Mouse (Mus musculus) lung, adult 2 months (tissue): ENCODE results near the gene Rad23a.

Experiments
- CTCF ChIP-seq: fragments of 200-500 bp; IDR thresholded peaks from 2 replicates; pipeline ENCODE4 v1.5.1; 2011; ENCODE audit warnings: mild to moderate bottlenecking, low read length, control low read depth; ENCODE audit not compliant: insufficient read depth
- POLR2A ChIP-seq: fragments of 200-500 bp; IDR thresholded peaks from 2 replicates; pipeline ENCODE4 v1.6.1; 2011; ENCODE audit warnings: low read depth, mild to moderate bottlenecking, control low read depth, low read length, borderline replicate concordance; ENCODE audit errors: extremely low read depth

DNA sequence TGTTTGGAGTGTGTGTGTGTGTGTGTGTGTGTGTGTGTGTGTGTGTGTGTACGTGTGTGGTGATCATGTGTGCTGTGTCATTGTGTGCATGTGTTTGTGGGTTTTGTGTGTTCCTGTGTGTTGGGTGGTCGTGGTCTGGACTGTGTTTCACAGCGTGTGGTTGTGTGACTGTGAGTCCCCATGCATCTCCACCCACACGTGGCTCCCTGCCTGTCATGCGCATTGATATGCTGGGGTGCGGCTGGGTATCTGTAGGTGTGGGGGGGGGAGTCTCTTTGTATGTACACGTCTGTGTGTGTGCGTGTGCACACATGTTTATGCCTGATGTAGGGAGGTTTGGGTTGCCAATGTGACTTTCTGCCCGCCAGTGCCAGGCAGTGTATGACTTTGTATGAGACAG is 47.3 kb downstream of the Rad23a start:
- no peak for TF ChIP-seq POLR2A
- no peak for TF ChIP-seq CTCF
